In genomic region chr12:71972126-71972525, GRCm38 (mm10) we compare ENCODE assay signal across 16 mouse cellular contexts.
A peak's percentile ranks its signal among the peaks of the same experiment; 100 is the strongest.
DNase-seq lines count a peak whose midpoint lies in the region; ATAC-seq and TF ChIP-seq lines count a peak whose summit lies in the region.
"Had no signal": no experiment of that assay in that cellular context is flagged by ENCODE, and none has a peak within 500 bp of the region (broad histone marks: within the 10 kb centered on the region; RNA-seq: fewer than 3 reads in every experiment).

No protein-coding gene starts in this region.

- H3K9ac ChIP-seq in heart, embryonic 16.5 days (ENCODE audit: low read length) = peak overlapping the region; percentile 49; the same call in 1 of the 2 replicates
- no peak overlapping the region for H3K9ac ChIP-seq in midbrain, embryonic 16.5 days (ENCODE audit: low read depth, low read length)
- H3K9ac ChIP-seq: embryonic facial prominence, embryonic 12.5 days; forebrain, embryonic 15.5 days; hindbrain, embryonic 15.5 days; midbrain, embryonic 15.5 days had no signal

- no peak for ATAC-seq in heart, embryonic 16.5 days (replicated peaks; ENCODE audit: extremely low read depth, insufficient read depth, low FRiP score)
- ATAC-seq in midbrain, embryonic 16.5 days = no peak
- ATAC-seq: forebrain, embryonic 15.5 days; midbrain, embryonic 15.5 days had no signal

- H3K4me2 ChIP-seq in heart, embryonic 16.5 days (ENCODE audit: low read depth, low read length) = no peak overlapping the region
- no peak overlapping the region for H3K4me2 ChIP-seq in midbrain, embryonic 16.5 days (ENCODE audit: low read length)
- H3K4me2 ChIP-seq: embryonic facial prominence, embryonic 12.5 days; forebrain, embryonic 15.5 days; hindbrain, embryonic 15.5 days; midbrain, embryonic 15.5 days had no signal

- peaks cover 53% of the 10 kb centered on the region for H3K36me3 ChIP-seq in heart, embryonic 10.5 days
- peaks cover 16% of the 10 kb centered on the region for H3K36me3 ChIP-seq in heart, embryonic 16.5 days (ENCODE audit: control insufficient read depth, insufficient read depth)
- peaks cover 14% of the 10 kb centered on the region for H3K36me3 ChIP-seq in midbrain, embryonic 16.5 days (ENCODE audit: control insufficient read depth, insufficient read depth, low read length)

- peaks cover 77% of the 10 kb centered on the region for H3K4me1 ChIP-seq in heart, embryonic 10.5 days
- no peaks in the 10 kb centered on the region for H3K4me1 ChIP-seq in brown adipose tissue, adult 24 weeks (ENCODE audit: control insufficient read depth, insufficient read depth, insufficient read length, low read length)
- H3K4me1 ChIP-seq in heart, embryonic 16.5 days (ENCODE audit: control insufficient read depth, insufficient read depth, low read length) = peaks cover 72% of the 10 kb centered on the region
- peaks cover 16% of the 10 kb centered on the region for H3K4me1 ChIP-seq in midbrain, embryonic 16.5 days (ENCODE audit: control insufficient read depth, insufficient read depth, low read length)

- 36% methylated on average over 5 of the region's 5 CpGs for WGBS in heart, embryonic 10.5 days
- WGBS in heart, embryonic 16.5 days = 33% methylated on average over 5 of the region's 5 CpGs
- 82% methylated on average over 5 of the region's 5 CpGs for WGBS in midbrain, embryonic 16.5 days

- no peak for DNase-seq in heart, embryonic 10.5 days (ENCODE audit: low spot score)
- DNase-seq in heart, postnatal 14 days = no peak
- DNase-seq in layer of hippocampus, adult 2 months (ENCODE audit: low spot score in 2 of 2) = no peak
- no peak for DNase-seq in layer of hippocampus, postnatal 25 days (ENCODE audit: extremely low spot score in 1 of 2, low spot score in 1 of 2)
- DNase-seq: cerebellum, adult 9-10 months; kidney, adult 18-20 months; liver had no signal

- no peaks in the 10 kb centered on the region for H3K9me3 ChIP-seq in heart, embryonic 10.5 days
- no peaks in the 10 kb centered on the region for H3K9me3 ChIP-seq in heart, embryonic 16.5 days (replicated peaks; ENCODE audit: control insufficient read depth, low read length)
- no peaks in the 10 kb centered on the region for H3K9me3 ChIP-seq in midbrain, embryonic 16.5 days (replicated peaks; ENCODE audit: control insufficient read depth, low read length, poor library complexity, severe bottlenecking)
- H3K9me3 ChIP-seq: embryonic facial prominence, embryonic 12.5 days; forebrain, embryonic 15.5 days; G1E; hindbrain, embryonic 15.5 days; megakaryocyte, embryonic 14.5 days; midbrain, embryonic 15.5 days had no signal

- TF ChIP-seq CTCF in layer of hippocampus, adult 2 months (conservative IDR thresholded peaks at IDR 0.05) = no peak

- H3K27me3 ChIP-seq in heart, embryonic 10.5 days (ENCODE audit: insufficient read depth, poor library complexity, severe bottlenecking) = no peaks in the 10 kb centered on the region
- H3K27me3 ChIP-seq in heart, embryonic 16.5 days (ENCODE audit: control insufficient read depth, insufficient read depth, low read length) = no peaks in the 10 kb centered on the region
- H3K27me3 ChIP-seq in midbrain, embryonic 16.5 days (ENCODE audit: control insufficient read depth, insufficient read depth, low read depth, low read length) = no peaks in the 10 kb centered on the region
- H3K27me3 ChIP-seq: embryonic facial prominence, embryonic 12.5 days; forebrain, embryonic 15.5 days; hindbrain, embryonic 15.5 days; megakaryocyte, embryonic 14.5 days; midbrain, embryonic 15.5 days had no signal

- peak overlapping the region; percentile 59 for H3K27ac ChIP-seq in heart, embryonic 10.5 days
- H3K27ac ChIP-seq in layer of hippocampus, adult 2 months = peak overlapping the region; percentile 81
- H3K27ac ChIP-seq in brown adipose tissue, adult 24 weeks (replicated peaks; ENCODE audit: low read depth, low read length) = peak overlapping the region; percentile 44
- peak overlapping the region; percentile 70 for H3K27ac ChIP-seq in heart, embryonic 16.5 days (ENCODE audit: low read length)
- no peak overlapping the region for H3K27ac ChIP-seq in midbrain, embryonic 16.5 days (ENCODE audit: low read length)
- H3K27ac ChIP-seq: embryonic facial prominence, embryonic 12.5 days; hindbrain, embryonic 15.5 days; midbrain, embryonic 15.5 days had no signal

- intact Hi-C loops in heart, postnatal 14 days (cut with DNase I) = no loop called here

- no peak overlapping the region for H3K4me3 ChIP-seq in heart, embryonic 10.5 days
- no peak overlapping the region for H3K4me3 ChIP-seq in layer of hippocampus, adult 2 months
- no peak overlapping the region for H3K4me3 ChIP-seq in brown adipose tissue, adult 24 weeks (ENCODE audit: insufficient read depth, low read depth, low read length)
- H3K4me3 ChIP-seq in heart, embryonic 16.5 days (ENCODE audit: low read length) = no peak overlapping the region
- no peak overlapping the region for H3K4me3 ChIP-seq in midbrain, embryonic 16.5 days (ENCODE audit: low read depth, low read length)
- H3K4me3 ChIP-seq: embryonic facial prominence, embryonic 12.5 days; forebrain, embryonic 15.5 days; hindbrain, embryonic 15.5 days; megakaryocyte, embryonic 14.5 days; midbrain, embryonic 15.5 days had no signal
